Mouse (Mus musculus) G1E (cell line): Measurements from ENCODE around the gene Muc1.

Experiments used
- CTCF ChIP-seq: IDR thresholded peaks from 2 replicates; pipeline ENCODE4 v1.5.1; 2012; ENCODE audit warnings: low read depth, low read length, inconsistent platforms, mixed read lengths
- GATA1 ChIP-seq: IDR thresholded peaks from 2 replicates; pipeline ENCODE4 v1.6.1; 2012; ENCODE audit warnings: borderline replicate concordance, low read length, inconsistent platforms, mixed read lengths
- GATA2 ChIP-seq: IDR thresholded peaks from 2 replicates; pipeline ENCODE4 v1.6.1; 2012; ENCODE audit warnings: low read depth, low read length, inconsistent platforms, borderline replicate concordance
- POLR2AphosphoS5 ChIP-seq: IDR thresholded peaks from 2 replicates; pipeline ENCODE4 v1.6.1; 2012; ENCODE audit warnings: low read depth, low read length, inconsistent platforms; ENCODE audit not compliant: insufficient replicate concordance

GRCm38 (mm10) chr3:89244158-89244981 lies 15.5 kb downstream of the Muc1 start:
- TF ChIP-seq CTCF (no peak), POLR2AphosphoS5 (no peak), GATA2 (no peak), GATA1 (no peak)
